Mouse (Mus musculus): ENCODE data around the gene Ift80.

GRCm38 (mm10) chr3:68954487-68954886 lies 49.9 kb downstream of the Ift80 start:
- TF ChIP-seq MAFK (IDR thresholded peaks at IDR 0.05; ENCODE audit: insufficient read depth, low read depth, low read length): no peak
- TF ChIP-seq HCFC1 (IDR thresholded peaks at IDR 0.05; ENCODE audit: borderline replicate concordance, insufficient read depth, low read length): no peak
- no peak for TF ChIP-seq CHD2 (IDR thresholded peaks at IDR 0.05; ENCODE audit: low read depth, low read length)
- 0 out of 2 replicates have a peak, but pooled peaks have one; percentile 38 for TF ChIP-seq ZNF384 (IDR thresholded peaks at IDR 0.05; ENCODE audit: low read depth, low read length)

Data from ES-E14 (cell line).